In the genomic region with DNA sequence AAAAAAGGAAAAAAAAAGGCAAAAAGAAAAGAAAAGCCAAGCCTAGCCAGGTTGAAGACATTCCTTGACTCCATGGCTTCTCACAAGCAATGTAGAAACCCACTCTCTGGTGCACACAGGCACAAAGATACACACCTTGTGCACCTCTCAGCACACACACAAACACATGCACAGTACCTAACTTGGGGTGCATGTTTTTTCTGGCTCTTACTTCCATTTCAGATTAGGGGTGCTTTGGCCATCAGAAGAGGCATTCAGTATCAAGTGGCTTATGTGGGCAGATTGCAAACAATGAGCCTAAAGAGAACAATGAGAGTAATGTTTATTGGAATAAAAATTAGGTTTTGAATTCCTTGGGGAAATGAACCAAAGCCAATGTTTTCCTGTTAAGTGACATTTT, we compare ENCODE assay signal across 10 mouse cellular contexts.
DNase-seq lines count a peak whose midpoint lies in the region; ATAC-seq and TF ChIP-seq lines count a peak whose summit lies in the region.
"Had no signal": no experiment of that assay in that cellular context is flagged by ENCODE, and none has a peak within 500 bp of the region (broad histone marks: within the 10 kb centered on the region; RNA-seq: fewer than 3 reads in every experiment).

No protein-coding gene starts in this region.

- peak overlapping the region; percentile 66 for H3K4me2 ChIP-seq in lung, embryonic 15.5 days
- H3K4me2 ChIP-seq in intestine, embryonic 15.5 days (replicated peaks): peak overlapping the region; percentile 57
- H3K4me2 ChIP-seq in neural tube, embryonic 15.5 days: peak overlapping the region; percentile 78
- H3K4me2 ChIP-seq in liver, postnatal 0 days (ENCODE audit: low read depth, low read length): no peak overlapping the region

- H3K9me3 ChIP-seq in lung, embryonic 15.5 days: no peaks in the 10 kb centered on the region
- H3K9me3 ChIP-seq in intestine, embryonic 15.5 days: no peaks in the 10 kb centered on the region
- no peaks in the 10 kb centered on the region for H3K9me3 ChIP-seq in neural tube, embryonic 15.5 days (replicated peaks)
- no peaks in the 10 kb centered on the region for H3K9me3 ChIP-seq in liver, postnatal 0 days (ENCODE audit: low read length)

- DNase-seq in embryo, embryonic 10.5 days (ENCODE audit: low spot score): peak; percentile 14
- DNase-seq in embryo, embryonic 10 days (ENCODE audit: low spot score): no peak
- no peak for DNase-seq in lung, adult 18-20 months
- DNase-seq in frontal cortex, postnatal 10 days (ENCODE audit: low spot score in 2 of 2): no peak
- DNase-seq in liver, postnatal 0 days: no peak
- DNase-seq: cerebellum, postnatal 25 days had no signal

- TF ChIP-seq EP300 in liver, postnatal 0 days (IDR thresholded peaks at IDR 0.05; ENCODE audit: low read depth): no peak

- no peaks in the 10 kb centered on the region for H3K27me3 ChIP-seq in lung, embryonic 15.5 days
- no peaks in the 10 kb centered on the region for H3K27me3 ChIP-seq in intestine, embryonic 15.5 days (replicated peaks)
- H3K27me3 ChIP-seq in neural tube, embryonic 15.5 days (replicated peaks): no peaks in the 10 kb centered on the region
- H3K27me3 ChIP-seq in liver, postnatal 0 days (ENCODE audit: insufficient read depth, low read length): no peaks in the 10 kb centered on the region

- no peak for TF ChIP-seq CTCF in liver, postnatal 0 days (IDR thresholded peaks at IDR 0.05; ENCODE audit: low read depth)

- peaks cover 11% of the 10 kb centered on the region; the same call in 1 of the 2 replicates for H3K4me1 ChIP-seq in lung, embryonic 15.5 days
- H3K4me1 ChIP-seq in intestine, embryonic 15.5 days (replicated peaks): peaks cover 9% of the 10 kb centered on the region
- H3K4me1 ChIP-seq in neural tube, embryonic 15.5 days: peaks cover 13% of the 10 kb centered on the region
- no peaks in the 10 kb centered on the region for H3K4me1 ChIP-seq in liver, postnatal 0 days (ENCODE audit: insufficient read depth)

- no peak overlapping the region for H3K9ac ChIP-seq in lung, embryonic 15.5 days
- H3K9ac ChIP-seq in intestine, embryonic 15.5 days: no peak overlapping the region
- H3K9ac ChIP-seq in neural tube, embryonic 15.5 days (replicated peaks): no peak overlapping the region
- no peak overlapping the region for H3K9ac ChIP-seq in liver, postnatal 0 days (replicated peaks)

- peak overlapping the region; percentile 79 for H3K27ac ChIP-seq in lung, embryonic 15.5 days
- no peak overlapping the region for H3K27ac ChIP-seq in intestine, embryonic 15.5 days
- H3K27ac ChIP-seq in neural tube, embryonic 15.5 days (replicated peaks): peak overlapping the region; percentile 86
- H3K27ac ChIP-seq in liver, postnatal 0 days (ENCODE audit: low read depth): no peak overlapping the region
- H3K27ac ChIP-seq: macrophage had no signal

- H3K36me3 ChIP-seq in lung, embryonic 15.5 days: no peaks in the 10 kb centered on the region
- no peaks in the 10 kb centered on the region for H3K36me3 ChIP-seq in intestine, embryonic 15.5 days
- H3K36me3 ChIP-seq in neural tube, embryonic 15.5 days: no peaks in the 10 kb centered on the region
- H3K36me3 ChIP-seq in liver, postnatal 0 days (replicated peaks; ENCODE audit: insufficient read depth, low read length): no peaks in the 10 kb centered on the region

- ATAC-seq in lung, embryonic 15.5 days (ENCODE audit: borderline replicate concordance, extremely low read depth, low FRiP score, low TSS enrichment): peak; percentile 7; the same call in 1 of the 2 replicates
- ATAC-seq in intestine, embryonic 15.5 days: no peak
- peak; percentile 43; the same call in 1 of the 2 replicates for ATAC-seq in neural tube, embryonic 15.5 days (ENCODE audit: low FRiP score)
- no peak for ATAC-seq in liver, postnatal 0 days

- H3K4me3 ChIP-seq in lung, embryonic 15.5 days: no peak overlapping the region
- no peak overlapping the region for H3K4me3 ChIP-seq in intestine, embryonic 15.5 days (replicated peaks)
- peak overlapping the region; percentile 47 for H3K4me3 ChIP-seq in neural tube, embryonic 15.5 days (replicated peaks)
- H3K4me3 ChIP-seq in liver, postnatal 0 days (ENCODE audit: low read depth, low read length): no peak overlapping the region

Comparison
In these comparisons a context has a peak if more than half of its experiments do, and no peak if none do; other contexts are left out.
1. ATAC-seq: peak in lung, embryonic 15.5 days (single experiment) and neural tube, embryonic 15.5 days (single experiment); none in intestine, embryonic 15.5 days (single experiment) and liver, postnatal 0 days (single experiment).
2. H3K27ac ChIP-seq: peak in lung, embryonic 15.5 days (single experiment) and neural tube, embryonic 15.5 days (single experiment); none in intestine, embryonic 15.5 days (single experiment) and liver, postnatal 0 days (single experiment).